Mouse (Mus musculus) small intestine, adult 2 months (tissue): Measurements from ENCODE around the gene Eif4h.

ENCODE experiments used
- CTCF ChIP-seq: fragments of 200-500 bp; IDR thresholded peaks from 2 replicates; pipeline ENCODE4 v1.5.1; 2012; ENCODE audit warnings: low read depth, mild to moderate bottlenecking, control low read depth, inconsistent platforms, low read length, moderate library complexity, mixed read lengths; ENCODE audit not compliant: insufficient replicate concordance, insufficient read length; ENCODE audit errors: extremely low read depth
- POLR2A ChIP-seq: fragments of 200-500 bp; IDR thresholded peaks from 2 replicates; pipeline ENCODE4 v1.6.1; 2012; ENCODE audit warnings: low read depth, mild to moderate bottlenecking, control low read depth, inconsistent platforms, low read length, moderate library complexity

DNA sequence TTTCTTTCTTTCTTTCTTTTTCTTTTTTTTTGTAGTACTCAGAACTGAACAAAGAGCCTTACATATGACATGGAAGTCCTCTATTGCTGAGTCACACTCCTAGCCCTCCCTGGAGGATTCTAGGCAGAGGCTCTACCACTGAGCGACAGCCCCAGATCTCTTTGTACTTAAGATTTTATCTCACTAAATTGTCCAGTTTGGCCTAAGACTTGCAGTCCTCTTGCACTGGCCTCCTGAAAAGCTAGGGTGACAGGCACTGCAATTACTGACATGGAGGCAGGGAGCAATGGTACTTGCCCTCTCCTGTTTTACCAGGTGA is 32.9 kb upstream of the Eif4h start:
- TF ChIP-seq POLR2A = no peak
- no peak for TF ChIP-seq CTCF
